Comparison of ENCODE assay signal across 21 mouse cellular contexts in genomic region chr2:173156923-173157322, GRCm38 (mm10). TPM values are rescaled to one million over a fixed set of nuclear protein-coding genes. Genes with fewer than 3 reads are reported as not detected.
"Had no signal": no experiment of that assay in that cellular context is flagged by ENCODE, and none has a peak within 500 bp of the region (broad histone marks: within the 10 kb centered on the region; RNA-seq: fewer than 3 reads in every experiment).

No protein-coding gene starts in this region.

- H3K4me2 ChIP-seq: limb, embryonic 13.5 days; liver, embryonic 15.5 days; midbrain, embryonic 11.5 days had no signal

- H3K27ac ChIP-seq: layer of hippocampus, adult 2 months; limb, embryonic 10.5 days; limb, embryonic 13.5 days; liver, embryonic 15.5 days; stomach, postnatal 0 days had no signal

- H3K9me3 ChIP-seq: limb, embryonic 10.5 days; limb, embryonic 13.5 days; liver, embryonic 15.5 days had no signal

- DNase-seq: kidney, adult 18-20 months; kidney, postnatal 10 days; layer of hippocampus, adult 9-11 months; liver; lung, adult 2 months; lung, postnatal 14 days; lung, postnatal 4 days; midbrain, embryonic 14.5 days; thymus, adult 2 months; thymus, postnatal 14 days; thymus, postnatal 4 days had no signal

- H3K9ac ChIP-seq: limb, embryonic 13.5 days; liver, embryonic 15.5 days had no signal

- H3K27me3 ChIP-seq: limb, embryonic 13.5 days had no signal

- H3K4me3 ChIP-seq: layer of hippocampus, adult 2 months; limb, embryonic 10.5 days; limb, embryonic 13.5 days; liver, embryonic 15.5 days had no signal

- H3K36me3 ChIP-seq: limb, embryonic 10.5 days; limb, embryonic 13.5 days; liver, embryonic 15.5 days had no signal

RNA-seq across cellular contexts. Expression of gene Pck1, which starts 4.1 kb away (rescaled TPM):
- polyA plus RNA-seq: limb, embryonic 10.5 days; limb, embryonic 13.5 days; lung, embryonic 16.5 days; midbrain, embryonic 11.5 days; midbrain, embryonic 14.5 days; neural tube, embryonic 11.5 days had no signal

RNA-seq across cellular contexts. Expression of gene Ctcfl, which starts 37.6 kb away (rescaled TPM):
- polyA plus RNA-seq: large intestine, adult 2 months; lung, adult 2 months; midbrain, embryonic 14.5 days; midbrain, postnatal 0 days; neural tube, embryonic 11.5 days; stomach, postnatal 0 days had no signal
